Mouse (Mus musculus) adrenal gland, postnatal 4 days (tissue): Measurements from ENCODE around the gene Tlcd1. TPM values are rescaled to one million over a fixed set of nuclear protein-coding genes. Genes with fewer than 3 reads are reported as not detected.
"Not testable (repeated sequence)": the region's sequence is repeated elsewhere in the genome, so short reads cannot be mapped to it uniquely, and the experiment has no call there.

Experiments
- DNase-seq, 2 experiments: peaks; one replicate each; pipeline ENCODE4 v3.0.0; 2021 to 2022; ENCODE audit warnings: low spot score in 2 of 2, mixed read lengths in 2 of 2
- total RNA-seq, 2 experiments: library from RNA; stranded (reverse); gene quantifications; 2 replicates each; pipeline ENCODE4 v1.2.3; 2021

The Tlcd1 gene
- total RNA-seq, 2 experiments from 2014 or later, result 45.2 to 46.9 TPM

DNA sequence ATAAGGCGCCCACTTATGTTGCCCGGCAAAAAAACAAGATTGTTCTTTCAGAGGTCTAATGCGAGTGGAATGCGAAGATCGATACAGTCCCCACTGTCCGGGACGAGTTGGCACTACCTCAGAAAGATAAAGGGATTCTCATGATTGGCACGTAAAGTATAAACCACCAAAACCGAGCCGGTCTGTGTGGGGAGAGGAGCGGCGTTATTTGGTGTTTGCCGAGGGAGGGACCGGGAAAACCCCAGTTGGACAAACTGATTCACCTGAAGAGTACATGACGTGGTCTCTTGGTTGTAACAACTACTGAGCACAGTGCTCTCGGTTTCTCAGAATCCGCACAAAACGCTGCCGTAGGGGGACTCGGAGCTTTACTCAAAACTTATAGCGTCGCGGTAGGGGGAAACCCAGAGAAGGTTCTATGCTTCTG is 407 bp downstream of the Tlcd1 start:
- no peak for DNase-seq

DNA sequence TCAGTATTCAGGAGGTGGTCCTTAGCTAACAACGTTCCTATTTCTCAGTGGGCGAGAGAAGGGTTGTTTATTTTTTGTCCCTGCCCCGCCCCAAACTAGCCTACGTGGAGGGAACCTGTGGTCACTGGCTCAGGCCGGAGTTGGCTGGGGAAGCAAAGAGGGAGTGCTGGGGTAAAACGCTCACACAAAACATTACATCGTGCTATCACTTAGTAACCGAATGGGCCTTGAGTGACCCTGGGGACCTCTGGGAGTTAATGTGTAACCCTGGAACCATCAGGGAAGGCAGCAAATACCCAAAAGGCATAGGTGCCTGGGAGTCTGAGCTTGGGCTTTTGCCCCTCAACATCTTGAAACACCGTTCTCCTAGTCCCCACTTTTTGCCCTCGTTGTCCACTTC is 926 bp downstream of the Tlcd1 start:
- DNase-seq, result no peak

DNA sequence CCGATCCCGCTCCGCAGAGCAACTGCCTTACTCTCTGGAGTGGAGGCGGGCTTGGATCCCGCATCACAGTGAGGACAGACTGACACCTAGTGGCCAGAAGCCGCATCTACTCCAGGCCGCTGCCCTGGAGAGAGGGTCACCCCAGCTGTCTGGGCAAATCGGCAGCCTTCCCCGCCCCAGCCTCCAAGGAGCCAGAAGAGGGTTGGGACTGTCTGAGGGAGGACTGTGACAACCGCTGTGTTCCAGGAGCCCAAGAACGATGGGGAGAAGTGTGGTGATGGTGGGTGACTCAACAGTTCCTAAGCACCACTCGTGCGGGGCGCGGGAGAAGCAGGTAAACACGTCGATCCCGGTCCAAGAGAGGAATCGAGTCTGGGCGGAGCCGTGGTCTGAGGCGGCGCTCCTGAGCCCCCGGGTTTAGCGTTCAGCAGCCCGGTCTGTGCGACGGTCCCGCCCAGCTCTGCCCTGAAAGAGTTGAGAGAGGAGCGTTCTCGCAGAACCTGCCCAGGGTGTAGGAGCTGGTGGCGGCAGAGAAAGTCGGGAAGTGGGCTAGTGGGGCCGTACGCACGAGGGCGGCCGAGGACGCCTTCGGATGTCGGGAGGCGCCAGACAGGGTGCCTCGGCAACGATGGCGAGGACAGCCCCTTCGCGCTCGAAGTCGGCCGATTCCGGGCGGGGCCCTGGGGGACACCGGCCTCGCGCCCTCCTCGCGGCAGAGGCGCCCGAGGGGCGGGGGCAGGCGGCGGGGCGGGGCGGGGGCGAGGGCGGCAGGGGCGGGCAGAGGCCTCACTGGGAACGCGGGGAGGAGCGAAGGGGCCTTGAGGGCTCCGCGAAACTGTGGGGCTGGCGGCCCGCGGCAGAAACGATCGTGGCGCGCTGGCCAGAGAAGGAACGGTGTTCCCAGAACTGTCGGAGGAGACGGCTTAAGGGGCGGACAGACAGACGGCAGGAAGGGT is 1.7 kb downstream of the Tlcd1 start:
- peak; percentile 84 to 93 for DNase-seq

DNA sequence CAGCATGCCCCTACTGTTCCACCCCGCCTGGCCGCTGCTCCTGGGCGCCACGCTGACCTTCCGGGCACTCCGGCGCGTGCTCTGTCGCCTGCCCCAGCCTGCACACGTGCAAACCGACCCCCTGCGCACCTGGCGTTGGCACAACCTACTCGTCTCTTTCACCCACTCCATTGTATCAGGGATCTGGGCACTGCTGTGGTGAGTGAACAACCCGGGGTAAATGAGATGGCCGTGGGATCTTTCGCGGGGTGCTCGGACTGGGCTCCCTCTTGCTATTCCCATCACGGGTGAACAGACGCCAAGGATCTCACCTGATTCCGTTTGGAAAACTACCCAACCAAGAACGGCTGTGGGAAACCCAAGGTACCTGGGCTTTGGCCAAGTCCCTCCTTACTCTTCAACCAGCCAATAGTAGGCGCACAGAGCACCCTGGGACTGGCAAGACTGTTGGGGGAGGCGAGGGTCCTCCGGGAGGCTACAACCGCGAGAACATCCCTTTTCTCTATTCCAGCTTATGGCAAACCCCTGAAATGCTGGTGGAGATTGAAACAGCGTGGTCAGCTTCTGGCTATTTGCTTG is 2.4 kb downstream of the Tlcd1 start:
- DNase-seq, result no peak

DNA sequence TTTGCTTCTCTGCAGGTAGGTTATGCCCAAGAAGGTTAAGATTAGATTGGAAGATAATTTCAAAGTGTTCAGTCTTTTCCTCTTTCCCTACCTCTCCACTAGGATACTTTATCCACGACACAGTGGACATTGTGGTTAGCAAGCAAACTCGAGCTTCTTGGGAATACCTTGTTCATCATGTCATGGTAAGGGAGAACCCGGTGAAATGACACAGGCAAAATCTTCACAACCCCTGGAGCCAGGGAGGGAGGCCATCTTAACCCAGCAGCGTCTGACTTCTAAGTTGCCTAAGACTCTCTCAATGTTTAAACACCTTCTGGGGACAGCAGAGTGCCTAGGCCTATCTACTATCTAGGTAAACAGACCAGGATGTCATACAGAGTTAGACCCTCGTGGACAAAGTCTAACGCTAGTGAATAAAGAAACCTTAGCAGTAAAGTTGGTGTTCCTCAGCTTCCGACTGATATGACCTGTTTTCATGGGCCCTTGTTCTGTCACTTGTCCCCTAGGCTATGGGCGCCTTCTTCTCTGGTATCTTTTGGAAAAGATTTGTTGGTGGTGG is 3.0 kb downstream of the Tlcd1 start:
- DNase-seq, result no peak

DNA sequence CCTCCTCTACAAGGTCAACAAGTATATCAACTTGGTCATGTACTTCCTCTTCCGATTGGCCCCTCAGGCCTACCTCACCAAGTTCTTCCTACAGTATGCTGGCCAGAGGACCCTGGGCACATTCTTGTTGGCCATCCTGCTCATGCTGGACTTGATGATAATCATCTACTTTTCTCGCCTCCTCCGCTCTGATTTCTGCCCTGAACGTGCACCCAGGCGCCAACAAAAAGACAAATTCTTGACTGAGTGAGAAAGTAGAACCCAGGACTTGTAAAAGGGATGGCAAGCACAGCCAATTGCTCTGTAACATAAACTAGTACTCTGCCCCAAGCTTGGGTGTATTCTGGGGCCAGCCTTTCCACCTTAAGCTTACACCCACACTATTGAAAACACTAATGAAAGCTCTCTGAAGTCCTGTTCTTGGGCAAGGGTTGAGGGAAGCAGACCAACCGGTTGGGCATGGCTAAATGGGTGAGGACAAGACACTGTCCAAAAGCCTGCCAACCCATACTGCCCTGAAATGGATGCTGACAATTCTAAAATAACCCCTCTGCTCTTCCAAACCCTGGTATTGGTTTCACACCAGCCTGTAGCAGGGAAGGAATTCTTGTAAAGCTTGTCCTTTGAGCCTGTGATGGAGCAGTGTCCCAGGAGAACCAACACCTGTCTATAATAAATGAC is 3.7 kb downstream of the Tlcd1 start:
- no peak for DNase-seq

DNA sequence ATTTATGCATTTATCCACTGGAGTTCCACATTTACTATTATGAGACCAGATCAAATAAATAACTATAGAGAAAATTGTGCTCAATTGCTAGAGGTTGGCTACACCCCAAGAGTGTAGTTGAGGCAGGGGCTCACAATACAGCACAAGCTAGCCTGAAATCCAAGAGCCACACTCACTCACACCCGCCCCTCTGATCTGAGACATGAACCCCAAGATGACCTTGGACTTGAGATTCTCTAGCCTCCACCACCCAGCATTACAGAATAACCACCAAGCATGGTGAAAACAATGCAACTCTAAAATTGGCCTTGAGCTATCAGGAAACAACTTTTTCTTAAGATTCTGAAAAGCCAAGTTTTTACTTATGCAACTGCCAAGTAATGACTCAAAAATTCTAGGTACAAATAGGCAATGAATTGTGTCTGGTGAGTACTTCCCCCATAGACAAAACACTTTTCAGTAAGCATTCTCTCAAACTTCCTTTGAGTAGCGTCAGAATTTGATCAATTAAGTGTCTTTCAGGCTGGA is 5.4 kb downstream of the Tlcd1 start:
- DNase-seq, result no peak

DNA sequence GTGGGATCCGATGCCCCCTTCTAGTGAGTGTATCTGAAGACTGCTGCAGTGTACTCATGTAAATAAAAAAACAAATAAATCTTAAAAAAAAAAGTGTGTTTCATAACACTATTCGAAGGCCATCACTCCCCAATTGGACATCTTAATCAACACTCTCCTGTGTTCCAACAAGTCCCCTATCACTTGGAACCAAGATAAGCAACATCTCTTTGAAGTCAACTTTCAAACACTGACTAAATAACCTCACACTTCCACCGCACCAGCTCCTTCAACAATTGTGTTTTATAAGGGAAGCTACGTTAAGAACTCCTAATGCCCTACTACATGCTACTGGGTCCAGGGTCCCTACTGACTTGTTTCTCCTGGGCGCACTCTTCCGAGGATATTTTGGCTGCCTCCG is 5.9 kb downstream of the Tlcd1 start:
- DNase-seq, result no peak

DNA sequence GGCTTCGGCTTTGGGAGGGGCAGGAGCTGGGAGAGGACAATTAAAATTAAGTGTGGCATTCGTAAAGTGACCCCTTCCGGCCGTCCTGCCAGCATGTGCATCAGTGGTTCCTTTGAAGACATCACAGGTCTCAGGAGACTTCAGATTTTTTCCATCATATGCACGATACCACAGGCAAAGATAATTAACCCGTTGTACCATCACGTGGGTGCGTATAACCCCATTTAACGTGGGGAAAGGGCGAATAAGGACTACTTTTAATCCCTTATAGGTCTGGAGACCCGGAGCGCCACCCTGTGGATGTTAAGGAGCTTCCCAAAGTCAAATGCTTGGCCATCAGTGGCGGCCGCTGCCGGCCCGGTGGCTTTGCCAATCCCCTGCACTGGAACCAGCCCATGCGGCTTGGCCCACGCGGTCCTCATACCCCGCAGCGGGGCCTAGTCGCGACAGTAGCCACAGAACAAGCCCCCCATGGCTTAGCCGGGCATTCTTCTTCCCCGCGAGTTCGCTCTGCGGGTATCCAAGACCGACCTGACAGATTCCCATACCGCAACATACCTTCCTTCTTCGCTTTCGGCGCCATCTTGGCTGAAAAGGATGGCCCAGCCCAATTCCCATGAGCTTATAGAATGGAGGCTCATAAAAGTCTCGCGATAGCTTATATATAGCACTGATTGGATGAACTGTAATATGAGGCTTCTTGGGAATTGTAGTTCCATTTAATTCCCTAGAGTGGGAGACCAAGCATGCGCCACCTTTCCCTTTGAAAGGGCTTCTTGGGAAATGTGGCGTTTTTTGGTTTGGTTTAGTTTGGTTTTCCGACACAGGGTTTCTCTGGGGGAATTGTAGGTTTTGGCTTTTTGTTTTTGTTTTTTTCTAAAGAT is 6.7 kb downstream of the Tlcd1 start, which contains the start of gene Rpl23a:
Gene Rpl23a, minus strand, starts transcription at position 624 of the 884 bp plus-strand sequence.
- peak; percentile 39 to 72 for DNase-seq

DNA sequence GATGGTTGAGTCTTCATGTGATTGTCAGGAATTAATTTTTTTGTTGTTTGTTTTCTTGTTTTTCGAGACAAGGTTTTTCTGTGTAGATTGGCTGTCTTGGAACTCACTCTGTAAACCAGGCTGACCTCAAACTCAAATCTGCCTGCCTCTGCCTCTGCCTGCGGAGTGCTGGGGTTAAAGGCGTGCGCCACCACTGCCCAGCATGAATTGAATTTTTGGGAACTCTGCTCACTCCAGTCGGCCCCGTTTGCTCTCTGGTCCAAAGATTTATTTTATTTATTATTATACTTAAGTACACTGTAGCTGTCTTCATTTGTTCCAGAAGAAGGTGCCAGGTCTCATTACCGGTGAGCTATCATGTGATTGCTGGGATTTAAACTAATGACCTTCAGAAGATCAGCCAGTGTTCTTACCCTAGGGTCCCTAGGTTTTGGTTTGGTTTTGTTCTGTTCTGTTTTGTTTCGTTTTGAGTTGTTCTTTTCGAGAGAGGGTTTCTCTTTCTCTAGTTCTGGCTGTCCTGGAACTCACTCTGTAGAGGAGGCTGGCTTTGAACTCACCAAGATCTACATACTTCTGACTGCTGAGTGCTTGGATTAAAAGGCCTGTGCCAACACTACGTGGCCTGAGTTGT is 7.5 kb downstream of the Tlcd1 start:
- DNase-seq, result no peak

DNA sequence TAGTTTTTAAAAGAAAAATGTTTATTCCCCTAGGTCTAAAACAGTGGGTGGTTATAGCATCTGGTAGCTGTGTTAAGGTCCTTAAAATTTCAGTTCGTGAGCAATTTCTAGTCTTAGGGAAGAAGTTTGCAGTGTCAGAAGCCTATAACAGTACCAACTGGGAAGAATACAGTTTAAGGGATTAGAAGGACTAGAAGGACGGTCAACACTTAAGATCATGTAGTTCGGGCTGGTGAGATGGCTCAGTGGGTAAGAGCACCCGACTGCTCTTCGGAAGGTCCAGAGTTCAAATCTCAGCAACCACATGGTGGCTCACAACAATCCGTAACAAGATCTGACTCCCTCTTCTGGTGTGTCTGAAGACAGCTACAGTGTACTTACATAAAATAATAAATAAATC is 8.2 kb downstream of the Tlcd1 start:
- not testable (repeated sequence) for DNase-seq

DNA sequence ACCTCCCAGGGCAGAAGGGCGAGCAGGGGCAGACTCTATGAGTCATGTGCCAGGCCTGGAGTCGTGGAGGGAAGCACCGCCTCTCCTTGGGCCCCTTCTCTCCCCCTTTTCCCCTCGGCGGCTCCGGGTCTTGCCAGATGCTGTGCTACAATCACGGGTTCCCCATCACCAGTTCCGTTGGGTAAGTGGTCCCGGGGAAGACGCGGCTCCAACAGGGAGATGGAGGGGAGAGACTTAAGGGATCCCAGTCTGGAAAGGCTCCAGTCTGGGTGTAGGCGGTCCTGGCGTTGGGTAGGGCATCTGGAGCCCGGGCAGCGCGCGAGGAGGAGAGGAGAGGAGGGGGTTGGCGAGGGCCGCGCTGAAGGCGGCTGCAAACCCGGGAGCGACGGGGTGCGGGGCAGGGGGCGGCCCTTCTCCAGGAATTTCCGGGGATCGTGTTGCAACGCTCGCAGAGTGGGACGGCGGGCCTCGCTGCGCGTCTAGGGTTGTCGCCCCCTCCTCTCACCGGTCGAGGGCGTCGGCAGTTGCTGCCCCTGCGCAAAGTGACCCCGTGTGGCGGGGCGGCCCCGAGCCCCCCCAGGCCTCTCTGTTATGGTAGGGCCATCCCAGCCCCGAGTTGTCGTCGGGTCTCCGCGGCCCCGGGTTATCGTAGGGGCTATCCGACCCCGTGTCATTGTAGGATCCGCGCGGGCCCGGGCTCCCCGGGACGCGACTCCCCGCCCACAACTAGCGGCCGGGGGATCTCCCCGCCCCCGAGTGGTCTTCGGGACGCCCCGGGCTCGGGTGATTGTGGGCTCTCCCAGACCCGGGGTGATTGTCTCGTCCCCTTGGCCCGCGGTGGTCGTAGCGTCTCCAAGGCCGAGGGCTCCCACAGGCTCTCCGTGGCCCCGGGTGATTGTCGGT is 12.1 kb downstream of the Tlcd1 start, which contains the start of gene Rab34:
Gene Rab34, plus strand, starts transcription at position 100 of the 903 bp plus-strand sequence.
- DNase-seq, result peak; percentile 62 to 70

DNA sequence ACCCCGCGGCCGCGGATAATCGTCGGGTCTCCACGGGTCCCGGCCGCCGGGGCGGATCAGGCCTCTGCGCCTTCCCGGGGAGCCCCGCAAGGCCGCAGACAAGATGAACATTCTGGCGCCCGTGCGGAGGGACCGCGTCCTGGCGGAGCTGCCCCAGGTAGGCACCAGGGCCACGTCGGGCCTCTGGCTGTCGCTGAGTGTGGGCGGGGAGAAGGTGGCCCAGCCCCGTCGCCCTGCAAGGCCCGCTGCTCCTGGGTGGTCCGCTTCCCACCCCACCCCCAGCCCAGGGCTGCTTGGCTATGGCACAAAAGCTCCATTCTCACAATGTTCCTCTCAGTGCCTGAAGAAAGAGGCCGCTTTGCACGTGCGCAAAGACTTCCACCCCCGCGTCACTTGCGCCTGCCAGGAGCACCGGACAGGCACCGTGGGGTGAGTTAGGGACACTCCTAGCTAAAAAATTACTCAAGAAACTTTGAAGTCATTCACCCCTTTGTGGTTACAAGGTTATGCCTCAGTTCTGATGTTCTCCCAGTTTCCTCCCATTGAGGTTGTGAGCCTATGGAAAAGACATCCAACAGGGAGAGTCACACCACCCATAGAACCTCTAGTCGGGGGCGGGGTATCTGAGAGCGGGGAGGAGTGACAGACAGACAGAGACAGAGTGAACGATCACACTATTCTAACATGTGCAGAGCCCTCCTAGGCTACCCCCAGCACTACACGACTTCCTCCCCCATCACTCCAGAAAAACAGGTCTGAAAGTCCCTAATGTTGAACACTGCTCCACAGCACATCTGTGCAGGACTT is 12.9 kb downstream of the Tlcd1 start:
- peak; percentile 40 to 51 for DNase-seq

DNA sequence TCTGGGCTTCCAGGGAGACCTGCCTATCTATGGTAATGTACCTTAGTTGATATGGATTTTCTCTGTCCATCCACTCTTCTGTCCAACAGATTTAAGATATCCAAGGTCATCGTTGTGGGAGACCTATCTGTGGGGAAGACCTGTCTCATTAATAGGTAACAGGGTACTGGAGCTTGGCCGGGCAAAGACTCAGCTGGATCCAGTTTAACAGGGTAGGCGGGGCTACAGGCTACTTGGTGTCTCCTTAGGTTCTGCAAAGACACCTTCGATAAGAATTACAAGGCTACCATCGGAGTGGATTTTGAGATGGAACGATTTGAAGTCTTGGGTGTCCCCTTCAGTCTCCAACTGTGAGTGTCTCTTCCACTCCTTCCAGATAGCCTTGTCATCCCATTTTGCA is 13.5 kb downstream of the Tlcd1 start:
- DNase-seq, result no peak

DNA sequence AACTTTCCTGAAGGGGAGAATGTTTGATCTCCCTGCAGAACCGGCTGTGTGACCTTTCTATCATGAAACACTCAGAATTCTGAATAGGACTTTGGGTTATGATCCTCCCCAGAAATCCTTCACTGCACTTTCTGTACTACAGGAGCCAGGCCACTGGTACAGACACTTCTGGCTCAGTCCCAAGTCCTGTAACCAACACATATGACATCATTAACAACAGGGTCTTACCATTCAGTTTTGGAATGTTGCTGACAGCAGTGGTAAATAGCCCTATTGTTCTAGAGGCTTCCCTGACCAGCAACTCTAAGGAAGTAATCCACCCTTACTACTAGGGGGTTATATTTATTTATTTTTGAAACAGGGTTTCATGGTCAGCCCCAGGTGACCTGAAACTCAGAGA is 16.6 kb downstream of the Tlcd1 start, which contains the start of gene Proca1:
Gene Proca1, plus strand, starts transcription at position 280 of the 400 bp plus-strand sequence.
- DNase-seq, result no peak

DNA sequence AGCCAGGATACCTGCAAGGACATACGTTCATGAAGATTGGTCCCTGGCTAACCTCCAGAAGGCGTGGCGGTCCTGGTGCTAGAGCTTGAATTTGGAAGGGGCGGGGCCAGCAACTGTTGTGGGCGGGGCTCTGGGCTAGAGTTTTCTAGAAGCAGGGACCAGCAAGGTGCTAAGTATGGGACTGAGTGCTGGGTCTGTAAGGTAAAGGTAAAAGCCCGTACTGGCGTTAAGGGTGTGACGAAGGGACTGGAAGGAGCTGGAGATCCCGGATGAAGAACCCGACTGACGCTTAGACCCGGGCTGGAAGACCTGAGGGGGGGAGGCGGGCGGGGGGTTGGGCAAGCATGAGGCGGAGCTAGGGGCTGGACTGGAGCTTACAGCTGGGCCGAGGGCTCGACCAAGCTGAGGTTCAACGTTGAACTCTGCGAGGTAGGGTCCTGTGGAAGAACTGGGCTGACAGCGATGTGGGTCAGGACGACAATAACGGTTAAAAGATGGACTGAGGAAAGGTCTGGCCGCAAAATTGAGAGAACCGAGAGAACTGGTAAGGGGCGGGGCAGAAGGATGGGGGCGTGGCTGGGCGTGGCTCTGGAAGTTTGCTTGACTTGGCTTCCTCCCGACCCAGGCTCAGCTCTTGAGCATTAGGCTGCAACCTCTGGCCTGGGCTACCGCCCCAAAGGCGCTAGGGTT is 18.0 kb downstream of the Tlcd1 start:
- DNase-seq, result peak; percentile 54 to 67
